Mouse (Mus musculus): ENCODE data around the gene Klhl12.
"Not testable (repeated sequence)": the region's sequence is repeated elsewhere in the genome, so short reads cannot be mapped to it uniquely, and the experiment has no call there.

The Klhl12 gene

GRCm38 (mm10) chr1:134448537-134448936, 6.8 kb upstream of the Klhl12 start:
- not testable (repeated sequence) for DNase-seq (ENCODE audit: extremely low read depth, insufficient read length, low spot score)

GRCm38 (mm10) chr1:134450201-134450600, 5.1 kb upstream of the Klhl12 start:
- DNase-seq (ENCODE audit: extremely low read depth, insufficient read length, low spot score) = no peak

GRCm38 (mm10) chr1:134450986-134451385, 4.3 kb upstream of the Klhl12 start:
- DNase-seq (ENCODE audit: extremely low read depth, insufficient read length, low spot score) = no peak

- DNase-seq (ENCODE audit: extremely low read depth, insufficient read length, low spot score) = no peak
Measured at GRCm38 (mm10) chr1:134456060-134456459, 729 bp downstream of the Klhl12 start.

- no peak for DNase-seq (ENCODE audit: extremely low read depth, insufficient read length, low spot score)
Measured at GRCm38 (mm10) chr1:134458139-134458727, 2.9 kb downstream of the Klhl12 start.

- no peak for DNase-seq (ENCODE audit: extremely low read depth, insufficient read length, low spot score)
Measured at GRCm38 (mm10) chr1:134460294-134461284, 5.3 kb downstream of the Klhl12 start.

GRCm38 (mm10) chr1:134484623-134485022, 29.3 kb downstream of the Klhl12 start:
- no peak for DNase-seq (ENCODE audit: extremely low read depth, insufficient read length, low spot score)

GRCm38 (mm10) chr1:134490903-134491801, 35.8 kb downstream of the Klhl12 start:
- no peak for DNase-seq (ENCODE audit: extremely low read depth, insufficient read length, low spot score)

GRCm38 (mm10) chr1:134492276-134492675, 36.9 kb downstream of the Klhl12 start:
- no peak for DNase-seq (ENCODE audit: extremely low read depth, insufficient read length, low spot score)

- DNase-seq (ENCODE audit: extremely low read depth, insufficient read length, low spot score) = peak; percentile 21
Measured at GRCm38 (mm10) chr1:134493496-134493895, 38.2 kb downstream of the Klhl12 start.

GRCm38 (mm10) chr1:134493956-134494355, 38.6 kb downstream of the Klhl12 start:
- DNase-seq (ENCODE audit: extremely low read depth, insufficient read length, low spot score) = no peak

GRCm38 (mm10) chr1:134494428-134495215, 39.3 kb downstream of the Klhl12 start, which contains the start of gene Rabif:
Gene Rabif, plus strand, starts transcription at chr1:134494648.
- DNase-seq (ENCODE audit: extremely low read depth, insufficient read length, low spot score) = peak; percentile 99

- DNase-seq (ENCODE audit: extremely low read depth, insufficient read length, low spot score) = no peak
Measured at GRCm38 (mm10) chr1:134495216-134495539, 39.8 kb downstream of the Klhl12 start.

GRCm38 (mm10) chr1:134495991-134496390, 40.7 kb downstream of the Klhl12 start:
- DNase-seq (ENCODE audit: extremely low read depth, insufficient read length, low spot score) = no peak

- no peak for DNase-seq (ENCODE audit: extremely low read depth, insufficient read length, low spot score)
Measured at GRCm38 (mm10) chr1:134500916-134501315, 45.6 kb downstream of the Klhl12 start.

GRCm38 (mm10) chr1:134506201-134506600, 50.9 kb downstream of the Klhl12 start:
- no peak for DNase-seq (ENCODE audit: extremely low read depth, insufficient read length, low spot score)

- DNase-seq (ENCODE audit: extremely low read depth, insufficient read length, low spot score) = no peak
Measured at GRCm38 (mm10) chr1:134510018-134510417, 54.7 kb downstream of the Klhl12 start.

GRCm38 (mm10) chr1:134512183-134512582, 56.9 kb downstream of the Klhl12 start:
- DNase-seq (ENCODE audit: extremely low read depth, insufficient read length, low spot score) = no peak

- no peak for DNase-seq (ENCODE audit: extremely low read depth, insufficient read length, low spot score)
Measured at GRCm38 (mm10) chr1:134512584-134512983, 57.3 kb downstream of the Klhl12 start.

- DNase-seq (ENCODE audit: extremely low read depth, insufficient read length, low spot score) = peak; percentile 14
Measured at GRCm38 (mm10) chr1:134513312-134513860, 58.1 kb downstream of the Klhl12 start.
